Mouse (Mus musculus) erythroblast, adult 5-6 weeks (primary cell): ENCODE results near the gene Lgmn. TPM values are rescaled to one million over a fixed set of nuclear protein-coding genes. Genes with fewer than 3 reads are reported as not detected.

Experiments
- ATAC-seq: replicated peaks from 2 replicates; pipeline ENCODE4 v1.8.0; 2016; ENCODE audit warnings: moderate number of reproducible peaks, mild to moderate bottlenecking, moderate TSS enrichment, inconsistent platforms; ENCODE audit not compliant: poor library complexity, low FRiP score, severe bottlenecking
- total RNA-seq, 2 experiments: library from RNA; stranded (forward) in 1 of 2; stranded (reverse) in 1 of 2; fragments of 150-400 nt in 1 of 2; fragments of 200-764, 138-1000 nt in 1 of 2; gene quantifications; 2 replicates each; pipeline versions ENCODE4 v1.2.3 to v1.2.4; 2015 to 2017; ENCODE audit warnings: low replicate concordance in 2 of 2

Gene Lgmn
- total RNA-seq, 2 experiments from 2014 or later, result 27.1 to 29.1 TPM

DNA sequence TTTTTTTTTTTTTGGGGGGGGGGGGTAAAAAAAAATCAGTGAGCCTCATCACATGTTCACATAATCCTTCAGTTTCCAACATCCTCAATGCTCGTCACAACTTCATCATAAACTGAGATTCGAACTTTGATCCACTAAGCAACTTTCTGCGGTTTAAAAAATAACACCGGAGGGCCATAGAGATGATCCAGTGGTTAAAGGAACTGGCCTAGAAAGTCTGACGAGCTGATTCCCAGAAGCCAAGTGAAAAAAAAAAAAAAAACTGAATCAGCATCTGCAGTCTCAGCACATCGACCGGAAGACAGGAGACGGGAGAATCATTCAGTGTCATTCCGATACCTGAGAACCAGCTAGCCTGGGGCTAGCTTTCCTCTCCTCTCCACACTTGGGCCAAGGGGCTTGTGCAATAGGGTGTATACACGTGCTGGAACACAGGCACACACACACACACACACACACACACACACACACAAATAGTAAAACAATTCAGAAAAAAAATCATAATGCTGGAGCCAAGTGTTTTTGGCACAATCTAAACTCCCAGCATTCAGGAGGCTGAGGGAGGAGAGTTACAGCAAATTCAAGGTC, 2.6 kb downstream of the Lgmn start:
- no peak for ATAC-seq

DNA sequence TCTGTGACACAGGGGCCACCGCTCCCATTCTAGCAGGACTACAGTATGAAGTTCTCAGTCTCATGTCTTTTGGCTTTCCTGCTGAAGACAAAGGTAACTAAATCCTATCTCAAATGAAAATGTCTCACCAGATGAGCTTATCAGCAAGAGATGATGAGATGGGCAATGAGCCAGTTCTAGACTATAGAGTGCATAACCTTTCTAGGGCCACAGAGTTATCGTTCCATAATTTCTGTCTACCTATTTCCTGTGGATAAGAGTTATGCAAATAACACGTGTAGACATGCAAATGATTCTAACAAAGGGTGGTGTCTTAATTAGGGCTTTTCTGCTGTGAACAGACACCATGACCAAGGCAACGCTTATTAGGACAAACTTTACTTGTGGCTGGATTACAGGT, 5.5 kb downstream of the Lgmn start:
- no peak for ATAC-seq

DNA sequence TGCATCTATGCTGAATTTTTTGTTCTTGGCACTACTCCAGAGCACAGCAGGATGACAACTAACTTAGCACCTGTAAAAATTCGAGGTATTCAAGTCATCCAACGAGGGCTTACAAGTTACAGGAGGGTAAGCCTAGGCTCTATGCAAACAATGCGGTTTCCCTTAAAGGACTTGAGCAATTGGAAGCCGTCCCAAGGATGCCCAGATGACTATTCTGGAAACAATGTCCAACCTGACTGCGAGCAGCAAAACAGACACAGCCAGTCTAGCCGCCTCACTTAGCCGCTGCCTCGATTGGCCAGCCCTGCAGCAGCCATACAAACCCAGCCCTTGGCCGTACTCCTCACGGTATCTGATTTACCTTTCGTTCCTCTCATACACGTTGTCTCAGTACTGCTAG, 7.4 kb downstream of the Lgmn start:
- ATAC-seq, result no peak

DNA sequence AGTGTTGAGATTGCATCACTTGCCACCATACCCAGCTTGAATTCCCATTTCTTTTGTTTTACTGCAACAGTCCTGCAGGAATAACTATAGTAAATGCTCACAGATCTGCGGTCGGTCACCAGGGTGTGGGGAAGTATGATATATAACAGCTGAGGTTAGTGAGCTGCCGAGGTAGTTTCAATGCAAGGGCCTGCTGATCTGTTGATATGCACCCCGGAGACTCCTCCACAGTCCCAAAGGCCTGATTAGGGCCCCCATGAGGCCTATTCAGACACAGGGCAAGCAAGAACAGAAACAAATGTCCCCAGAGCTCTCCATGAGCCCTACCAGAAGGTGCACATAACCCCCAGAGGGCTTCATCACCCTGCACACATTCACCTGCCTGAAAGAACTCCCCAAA, 9.4 kb downstream of the Lgmn start:
- ATAC-seq, result no peak

DNA sequence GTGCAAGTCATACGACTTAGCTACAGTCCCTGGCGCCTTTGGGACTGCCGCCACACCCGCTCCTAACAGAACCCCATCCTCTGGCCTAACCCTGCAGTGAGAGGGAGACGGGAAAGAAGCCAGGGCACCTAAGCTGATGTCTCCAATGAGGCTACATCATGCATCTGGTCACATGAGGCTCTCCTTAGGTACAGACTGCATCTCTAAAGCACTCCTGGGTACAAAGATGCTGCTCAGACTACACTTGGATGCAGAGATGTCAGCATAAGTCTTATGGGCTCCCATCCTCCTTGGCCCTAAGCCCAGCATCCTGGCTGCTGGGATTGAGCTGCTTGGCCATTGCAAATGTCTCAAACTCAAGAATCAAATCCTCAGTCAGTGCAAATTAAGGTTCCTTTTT, 10.0 kb downstream of the Lgmn start:
- ATAC-seq, result no peak

DNA sequence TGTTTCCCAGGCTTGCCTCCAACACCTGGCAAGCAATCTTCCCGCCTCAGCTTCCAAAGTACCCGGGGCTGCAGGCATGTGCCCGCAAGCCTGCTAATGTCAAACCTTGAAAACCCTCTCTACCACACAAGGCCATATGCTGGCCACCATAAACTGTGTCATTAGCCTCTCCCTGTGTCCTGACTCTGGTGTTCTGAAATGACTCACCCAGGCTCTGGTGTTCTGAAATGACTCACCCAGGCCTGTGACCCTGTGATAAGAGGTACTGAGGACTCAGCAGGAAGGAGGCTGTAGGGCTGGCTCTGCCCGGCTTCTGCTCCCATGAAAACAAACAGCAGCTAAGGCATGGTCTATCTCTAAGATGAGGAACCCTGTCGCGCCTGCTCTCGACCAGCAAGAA, 13.3 kb downstream of the Lgmn start:
- peak; percentile 100 for ATAC-seq

DNA sequence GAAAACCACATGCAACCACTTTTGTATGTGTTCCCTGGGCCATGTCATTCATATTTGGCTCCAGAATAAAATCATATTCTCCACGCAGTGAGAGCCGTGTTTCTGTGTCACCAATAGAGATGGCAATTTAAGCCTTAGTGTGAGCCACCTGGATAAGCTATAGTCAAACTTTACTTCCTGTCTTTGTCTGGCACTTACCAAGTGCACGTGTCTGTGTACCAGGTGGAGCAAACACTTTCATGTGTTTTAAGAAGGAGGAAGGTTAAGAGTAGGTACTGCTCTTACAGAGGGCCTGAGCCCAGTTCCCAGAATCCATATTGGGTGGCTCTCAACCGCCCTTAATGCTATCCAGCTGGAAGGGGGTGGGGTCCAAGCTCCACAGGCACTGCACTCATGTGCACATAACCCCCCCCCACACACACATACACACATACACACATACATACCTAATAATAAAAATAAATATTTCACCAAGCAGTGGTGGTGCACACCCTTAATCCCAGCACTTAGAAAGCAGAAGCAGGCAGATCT, 14.5 kb downstream of the Lgmn start:
- ATAC-seq, result no peak

DNA sequence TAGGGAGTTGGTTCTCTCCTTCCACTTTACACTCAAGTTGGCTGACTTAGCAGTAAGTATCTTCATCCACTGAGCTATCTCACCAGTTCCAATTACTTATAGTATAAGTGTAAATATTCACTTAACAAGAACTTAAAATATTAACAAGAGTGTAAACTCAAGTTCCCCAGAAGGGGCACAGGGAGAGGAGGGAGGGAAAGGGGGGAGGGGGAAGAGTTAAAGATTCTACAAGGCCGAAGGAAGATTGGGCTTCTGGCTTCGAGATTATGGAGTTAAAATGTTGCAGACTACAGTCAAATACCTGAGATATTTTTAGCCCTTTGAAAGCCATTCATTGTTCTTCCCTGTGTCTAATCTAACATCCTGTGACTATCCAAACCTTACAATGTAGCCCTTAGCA, 15.2 kb downstream of the Lgmn start:
- ATAC-seq, result no peak

DNA sequence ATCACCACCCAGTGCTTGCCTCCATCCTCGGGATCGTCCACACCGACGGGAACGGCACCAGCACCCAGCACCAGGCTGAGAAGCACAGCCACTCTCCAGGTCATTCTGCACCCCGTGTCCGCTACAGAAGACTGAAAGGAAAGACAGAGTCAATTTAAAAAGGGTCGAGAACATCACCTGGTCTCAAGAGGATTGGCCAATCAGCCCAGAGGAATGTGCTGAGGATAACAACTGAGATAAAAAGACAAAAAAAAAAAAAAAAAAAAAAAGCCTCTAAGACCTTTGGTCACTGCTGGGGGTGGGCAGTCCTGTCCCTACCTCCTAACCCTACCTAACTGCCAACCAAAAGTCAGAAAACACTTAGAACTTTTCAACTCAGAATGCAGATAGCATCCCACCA, 16.0 kb downstream of the Lgmn start:
- ATAC-seq, result no peak

DNA sequence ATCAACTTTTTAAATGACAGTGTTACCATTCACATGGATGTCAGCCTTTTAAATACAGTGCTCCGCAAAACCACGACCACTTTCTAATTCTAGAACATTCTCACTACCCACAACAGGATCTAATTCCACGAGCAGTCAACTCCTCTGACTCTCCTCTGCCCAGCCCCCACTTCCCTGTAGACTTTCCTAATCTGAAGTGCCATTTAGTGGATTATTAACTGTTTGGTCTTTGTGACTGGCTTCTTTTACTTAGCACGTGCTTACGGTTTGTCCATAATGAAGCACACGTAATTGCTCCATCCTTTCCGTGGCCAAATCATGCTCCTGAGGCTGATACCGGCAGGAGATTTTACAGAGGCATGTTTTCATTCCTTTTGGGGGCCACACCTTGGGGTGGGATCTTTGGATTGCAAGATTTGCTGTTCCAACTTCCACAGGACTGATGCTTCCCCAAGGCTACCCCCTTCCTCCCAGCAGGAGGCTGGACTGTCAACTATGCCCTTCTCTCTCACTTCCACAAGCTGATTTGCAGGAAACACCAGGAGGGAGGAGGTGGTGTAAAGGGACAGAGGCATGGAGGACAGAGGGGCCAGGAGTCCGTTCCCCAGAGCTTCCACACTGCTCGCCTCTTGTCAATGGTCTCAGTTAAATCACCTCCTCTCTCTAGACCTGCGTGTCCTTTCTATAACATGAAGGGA, 16.8 kb downstream of the Lgmn start:
- no peak for ATAC-seq

DNA sequence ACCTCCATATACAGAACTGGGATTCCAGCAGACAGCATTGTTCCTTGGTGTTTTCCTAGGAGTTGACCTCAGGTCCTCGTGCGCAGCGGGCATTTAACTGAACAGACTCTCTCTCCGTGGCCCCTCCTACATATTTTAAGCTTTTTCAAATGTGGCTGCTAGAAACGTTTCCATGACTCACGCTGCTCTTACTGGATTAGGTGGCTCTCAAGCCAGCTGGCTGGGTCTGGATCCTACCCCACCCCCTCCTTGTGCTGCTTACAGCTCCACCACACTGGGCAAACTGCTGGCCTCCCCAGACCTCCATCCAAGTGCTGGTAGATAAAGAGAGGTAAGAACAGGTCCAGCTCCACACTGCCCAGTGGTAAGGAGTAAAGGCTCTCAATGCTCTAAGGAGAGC, 17.5 kb downstream of the Lgmn start:
- no peak for ATAC-seq

DNA sequence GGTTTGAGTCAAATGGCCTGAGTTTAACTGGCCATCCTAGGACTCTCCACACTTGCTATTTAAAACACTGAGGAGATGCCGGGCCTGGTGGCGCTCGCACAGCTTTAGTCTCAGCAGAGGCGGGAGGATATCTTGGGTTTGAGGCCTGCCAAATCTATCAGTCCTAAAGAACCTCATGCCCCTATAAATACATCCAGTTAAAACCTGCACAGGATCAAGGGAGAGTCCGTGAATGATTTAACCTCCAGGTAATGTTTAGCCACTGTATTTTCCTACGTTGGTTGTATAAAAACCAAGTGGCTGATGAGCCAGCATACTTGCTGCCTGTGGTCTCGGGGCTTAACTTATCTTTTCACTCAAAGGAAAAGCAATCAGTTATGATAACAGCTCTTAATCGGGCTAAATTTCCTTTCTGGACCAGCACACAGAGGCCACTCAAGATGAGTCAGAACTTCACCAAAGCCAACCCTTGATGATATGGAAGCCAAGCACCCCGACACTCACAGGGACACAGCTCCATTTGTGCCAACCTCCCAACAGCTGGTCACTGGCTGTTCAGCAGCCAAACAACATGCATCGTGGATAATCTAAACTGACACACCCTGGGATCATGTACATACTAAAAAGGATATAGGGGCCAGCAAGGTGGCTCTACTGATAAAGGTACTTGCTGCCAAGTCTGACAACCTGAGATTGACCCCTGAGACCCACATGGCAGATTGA, 19.3 kb downstream of the Lgmn start:
- peak; percentile 87 for ATAC-seq

DNA sequence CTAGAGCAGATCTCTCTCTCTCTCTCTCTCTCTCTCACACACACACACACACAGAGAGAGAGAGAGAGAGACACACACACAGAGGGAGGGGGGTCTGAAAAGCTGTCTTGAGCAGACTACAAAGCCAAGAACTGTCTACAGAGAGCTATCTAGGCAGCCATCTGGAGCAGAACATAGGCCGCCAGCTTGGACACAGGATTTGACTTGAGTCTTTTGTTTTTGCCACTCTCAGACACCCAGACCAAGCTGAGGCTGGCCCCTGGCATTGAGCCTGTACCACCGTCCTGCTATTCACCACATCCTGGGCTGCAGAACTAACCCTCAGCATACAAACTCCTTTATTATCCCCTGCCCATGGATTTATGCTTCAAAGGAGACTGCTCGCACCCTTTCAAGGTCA, 20.1 kb downstream of the Lgmn start:
- ATAC-seq, result no peak

DNA sequence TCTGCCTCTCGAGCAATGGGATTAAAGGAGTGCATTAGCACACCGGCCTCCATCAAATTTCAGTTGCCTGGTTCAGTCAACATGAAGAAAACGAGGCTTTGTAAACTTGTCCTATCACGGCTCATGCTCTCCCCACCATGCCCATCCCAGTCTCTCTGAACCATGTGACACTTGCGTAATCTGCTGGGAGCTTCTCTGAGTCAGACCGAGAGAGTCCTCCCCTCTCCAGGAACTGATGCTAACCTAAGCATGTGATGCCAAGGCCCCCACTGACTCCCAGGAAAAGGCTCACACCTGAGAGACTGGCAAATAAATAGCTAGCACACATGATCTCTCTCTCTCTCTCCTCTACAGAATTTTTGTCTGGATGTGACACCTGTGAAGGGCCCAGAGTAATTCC, 21.9 kb downstream of the Lgmn start:
- no peak for ATAC-seq

DNA sequence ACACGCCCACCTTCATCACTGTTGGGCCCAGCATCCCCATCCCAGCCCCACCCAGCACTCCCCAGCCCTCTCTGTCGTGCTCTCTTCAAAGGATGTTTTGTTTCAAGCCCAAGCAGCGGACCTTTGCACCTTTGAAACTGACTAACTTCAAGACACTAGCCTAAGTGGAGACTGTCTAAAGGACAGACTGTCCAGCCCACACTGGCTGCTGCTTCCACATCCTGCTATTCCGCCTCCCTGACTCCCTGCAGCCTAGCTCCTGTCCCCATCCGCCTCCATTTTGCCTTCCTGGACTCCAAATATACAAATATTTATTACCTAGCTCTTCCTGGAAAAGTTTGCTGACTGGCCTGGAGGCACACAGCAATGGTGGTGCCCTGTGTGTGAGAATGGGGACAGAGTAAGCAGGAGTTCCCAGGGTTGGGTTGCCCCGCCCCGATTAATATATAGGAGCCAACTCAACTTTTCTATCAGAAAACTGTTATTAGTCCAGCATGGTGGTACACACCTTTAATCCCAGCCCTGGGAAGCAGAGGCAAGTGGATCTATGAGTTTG, 22.6 kb downstream of the Lgmn start:
- ATAC-seq, result no peak

DNA sequence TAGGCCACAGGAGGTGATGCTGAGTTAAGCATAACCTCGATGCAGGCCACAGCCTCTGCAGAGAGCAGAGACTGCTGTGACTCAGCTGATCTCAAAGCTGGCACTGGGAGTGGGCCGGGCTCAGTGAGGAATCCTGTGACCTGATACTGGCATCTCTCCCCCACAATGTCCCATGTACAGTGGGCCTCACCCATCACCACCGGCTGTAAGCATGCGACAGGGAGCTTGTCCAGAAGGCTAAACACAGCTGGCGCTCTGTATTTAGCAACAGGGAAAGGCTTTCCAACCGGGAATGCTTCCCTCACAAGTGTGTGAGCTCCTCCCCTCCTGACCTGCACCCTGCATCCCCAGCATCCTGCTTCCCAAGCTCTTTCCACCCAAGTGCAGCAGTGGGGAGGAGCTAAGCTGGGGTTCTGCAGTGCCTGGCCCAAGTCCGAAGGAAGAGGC, 23.2 kb downstream of the Lgmn start:
- ATAC-seq, result 0 out of 2 replicates have a peak, but pooled peaks have one; percentile 55

DNA sequence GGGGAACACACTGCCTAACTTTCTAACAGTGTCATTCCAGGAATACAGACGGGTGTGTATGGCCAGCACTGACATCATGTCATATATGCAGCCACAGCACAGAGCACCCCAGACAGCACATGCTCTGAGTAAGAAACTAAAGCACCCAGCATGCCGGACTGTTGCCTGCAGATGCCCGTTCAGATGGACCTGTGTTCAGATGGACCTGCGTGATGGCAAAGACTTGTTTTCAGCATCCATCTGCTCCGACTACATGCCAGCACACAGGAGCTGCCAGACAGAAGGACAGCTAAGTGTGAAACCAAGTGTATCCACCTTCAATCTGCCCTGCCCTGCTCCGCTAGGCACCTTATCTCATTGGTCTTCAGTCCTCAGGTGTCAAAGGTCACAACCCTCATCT, 24.9 kb downstream of the Lgmn start:
- no peak for ATAC-seq

DNA sequence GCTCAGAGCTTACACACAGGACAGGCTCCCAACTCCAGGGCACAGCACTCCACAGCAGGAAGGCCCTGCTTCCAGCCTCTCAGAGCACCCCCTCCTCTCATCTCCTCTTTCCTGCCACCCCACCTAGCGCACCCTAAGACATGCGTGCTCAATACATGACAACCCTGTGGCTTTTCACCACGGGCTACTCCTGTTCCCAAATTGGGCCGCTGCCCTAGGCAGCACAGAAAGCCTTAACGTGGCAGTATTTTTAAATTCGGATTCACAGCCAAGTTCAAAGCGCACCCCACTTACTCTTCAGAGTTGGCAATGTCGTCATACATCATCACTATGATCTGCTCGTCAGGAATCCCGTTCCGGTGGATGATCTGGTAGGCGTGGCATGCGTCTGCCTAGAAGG, 26.4 kb downstream of the Lgmn start:
- ATAC-seq, result no peak

DNA sequence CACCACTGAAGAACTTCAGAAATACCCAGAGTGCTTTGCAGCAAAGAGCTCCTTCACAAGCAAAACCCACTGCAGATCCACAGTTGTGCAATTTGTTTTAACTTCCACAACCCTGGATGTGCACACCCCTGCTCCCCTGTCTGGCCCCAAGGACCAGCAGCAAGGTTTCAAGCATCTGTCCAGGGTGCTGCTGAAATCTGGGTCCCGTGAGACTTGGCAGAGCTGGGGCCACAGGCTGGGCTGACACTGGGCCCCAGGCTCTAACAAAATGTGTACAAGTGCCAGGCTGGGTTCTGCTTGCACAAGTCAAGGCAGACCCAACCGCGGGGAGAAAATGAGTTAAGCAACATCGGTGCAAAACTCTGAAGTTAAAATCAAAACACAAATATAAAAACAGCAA, 41.0 kb downstream of the Lgmn start:
- no peak for ATAC-seq
